8 mouse cellular contexts compared by ENCODE assay signal in the genomic region with DNA sequence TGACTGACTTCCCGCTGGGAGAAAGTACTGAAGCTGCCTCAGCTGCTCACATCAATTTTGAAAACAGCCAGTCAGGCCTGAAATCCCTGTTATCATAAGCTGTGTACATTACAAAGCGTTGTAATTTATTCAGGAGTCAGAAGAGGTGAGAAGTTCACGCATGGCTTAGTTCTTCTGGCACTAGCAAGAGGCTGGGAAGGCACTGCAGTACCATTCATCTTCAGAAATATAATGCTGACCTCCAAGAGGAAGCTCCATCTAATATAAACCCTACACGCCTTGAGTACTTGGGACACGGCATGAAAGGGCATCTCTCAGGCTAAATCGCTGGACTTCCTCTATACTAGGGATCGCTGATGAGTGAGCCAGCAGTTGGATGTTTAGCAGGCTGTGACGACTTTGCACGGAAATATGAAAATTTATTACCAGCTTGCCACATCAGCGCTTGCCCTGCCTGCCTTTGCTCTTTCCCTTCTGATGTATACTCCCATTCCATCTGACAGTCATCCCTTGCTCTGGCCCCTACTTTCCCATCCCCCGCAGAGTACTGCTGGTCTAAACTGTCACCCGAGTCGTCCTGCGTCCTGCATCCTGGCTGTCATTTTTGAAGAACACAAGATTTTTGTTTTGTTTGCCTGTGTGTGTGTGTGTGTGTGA.
DNase-seq lines count a peak whose midpoint lies in the region; ATAC-seq and TF ChIP-seq lines count a peak whose summit lies in the region.

No protein-coding gene starts in this region.

- 3% methylated on average over 14 of the region's 14 CpGs for WGBS in kidney, embryonic 16.5 days
- WGBS in forebrain, postnatal 0 days = 5% methylated on average over 14 of the region's 14 CpGs
- WGBS in limb, embryonic 13.5 days = 5% methylated on average over 14 of the region's 14 CpGs

- no peaks in the 10 kb centered on the region for H3K27me3 ChIP-seq in kidney, embryonic 16.5 days (ENCODE audit: insufficient read depth, low read length)
- no peaks in the 10 kb centered on the region for H3K27me3 ChIP-seq in forebrain, postnatal 0 days (ENCODE audit: insufficient read depth, low read length)
- H3K27me3 ChIP-seq in limb, embryonic 13.5 days = peaks cover 7% of the 10 kb centered on the region; the same call in 1 of the 2 replicates

- peak overlapping the region; percentile 41 for H3K4me3 ChIP-seq in kidney, embryonic 16.5 days (ENCODE audit: low read length)
- H3K4me3 ChIP-seq in forebrain, postnatal 0 days (ENCODE audit: low read depth, low read length) = peak overlapping the region; percentile 54
- peak overlapping the region; percentile 47 for H3K4me3 ChIP-seq in limb, embryonic 13.5 days

- H3K9me3 ChIP-seq in kidney, embryonic 16.5 days (ENCODE audit: low read length) = no peaks in the 10 kb centered on the region
- no peaks in the 10 kb centered on the region for H3K9me3 ChIP-seq in forebrain, postnatal 0 days (ENCODE audit: low read length)
- no peaks in the 10 kb centered on the region for H3K9me3 ChIP-seq in limb, embryonic 13.5 days

- DNase-seq in kidney, postnatal 14 days = no peak
- peak; percentile 35 for DNase-seq in embryo, embryonic 10 days (ENCODE audit: low spot score)
- DNase-seq in forebrain, postnatal 0 days = peak; percentile 44
- peak; percentile 41 to 57 for DNase-seq in right cerebral cortex, adult 2 months (ENCODE audit: low spot score in 2 of 2)
- no peak for DNase-seq in gastrocnemius, postnatal 14 days

- intact Hi-C loops in gastrocnemius, postnatal 14 days (cut with DNase I; ENCODE audit: low total_unique reads) = no loop called here

- no peak overlapping the region for H3K27ac ChIP-seq in kidney, embryonic 16.5 days (ENCODE audit: low read length)
- H3K27ac ChIP-seq in forebrain, postnatal 0 days (ENCODE audit: low read depth, low read length) = peak overlapping the region; percentile 67; the same call in 1 of the 2 replicates
- no peak overlapping the region for H3K27ac ChIP-seq in limb, embryonic 13.5 days

- H3K9ac ChIP-seq in kidney, embryonic 16.5 days (replicated peaks; ENCODE audit: low read length) = no peak overlapping the region; the same call in 1 of the 2 replicates
- H3K9ac ChIP-seq in forebrain, postnatal 0 days = peak overlapping the region; percentile 57
- peak overlapping the region; percentile 59 for H3K9ac ChIP-seq in limb, embryonic 13.5 days

- no peak for TF ChIP-seq CTCF in forebrain, postnatal 0 days (IDR thresholded peaks at IDR 0.05; ENCODE audit: low read depth)

- H3K4me1 ChIP-seq in kidney, embryonic 16.5 days (ENCODE audit: insufficient read depth, low read length) = peaks cover 15% of the 10 kb centered on the region
- no peaks in the 10 kb centered on the region for H3K4me1 ChIP-seq in forebrain, postnatal 0 days (ENCODE audit: insufficient read depth)
- H3K4me1 ChIP-seq in limb, embryonic 13.5 days = peaks cover 12% of the 10 kb centered on the region

- ATAC-seq in kidney, embryonic 16.5 days (ENCODE audit: low FRiP score, low TSS enrichment) = peak; percentile 87
- peak; percentile 56 for ATAC-seq in forebrain, postnatal 0 days
- peak; percentile 73 for ATAC-seq in limb, embryonic 13.5 days (ENCODE audit: low FRiP score, low read depth)
- no peak for ATAC-seq in CD4-positive, CD25-positive, alpha-beta regulatory T cell, adult 4 months

- peak overlapping the region; percentile 60 for H3K4me2 ChIP-seq in kidney, embryonic 16.5 days (replicated peaks; ENCODE audit: low read depth, low read length)
- H3K4me2 ChIP-seq in forebrain, postnatal 0 days (ENCODE audit: low read depth) = peak overlapping the region; percentile 72
- H3K4me2 ChIP-seq in limb, embryonic 13.5 days (replicated peaks) = peak overlapping the region; percentile 84

- H3K36me3 ChIP-seq in kidney, embryonic 16.5 days (ENCODE audit: insufficient read depth, low read length) = no peaks in the 10 kb centered on the region
- no peaks in the 10 kb centered on the region for H3K36me3 ChIP-seq in forebrain, postnatal 0 days (ENCODE audit: insufficient read depth)
- no peaks in the 10 kb centered on the region for H3K36me3 ChIP-seq in limb, embryonic 13.5 days

Comparison
In these comparisons a context has a peak if more than half of its experiments do, and no peak if none do; other contexts are left out.
1. DNase-seq: peak in embryo, embryonic 10 days (single experiment), forebrain, postnatal 0 days (single experiment) and right cerebral cortex, adult 2 months (2 of 2); none in kidney, postnatal 14 days (single experiment) and gastrocnemius, postnatal 14 days (single experiment).
2. Peak in every context shown above with its lines, with median percentiles within 50 percentile points of each other: H3K4me2 ChIP-seq and H3K4me3 ChIP-seq.